Mouse (Mus musculus): Measurements from ENCODE around the gene Apol6.

- TF ChIP-seq CTCF (conservative IDR thresholded peaks at IDR 0.05; ENCODE audit: low read length) (no peak), NANOG (IDR thresholded peaks at IDR 0.05; ENCODE audit: borderline replicate concordance, low read length) (no peak), POU5F1 (IDR thresholded peaks at IDR 0.05; ENCODE audit: borderline replicate concordance, low read length) (no peak)
These were observed 41.2 kb upstream of the Apol6 start for GRCm38 (mm10) chr15:77003173-77003867.
